Comparison of ENCODE assay signal across 16 mouse cellular contexts in the genomic region with DNA sequence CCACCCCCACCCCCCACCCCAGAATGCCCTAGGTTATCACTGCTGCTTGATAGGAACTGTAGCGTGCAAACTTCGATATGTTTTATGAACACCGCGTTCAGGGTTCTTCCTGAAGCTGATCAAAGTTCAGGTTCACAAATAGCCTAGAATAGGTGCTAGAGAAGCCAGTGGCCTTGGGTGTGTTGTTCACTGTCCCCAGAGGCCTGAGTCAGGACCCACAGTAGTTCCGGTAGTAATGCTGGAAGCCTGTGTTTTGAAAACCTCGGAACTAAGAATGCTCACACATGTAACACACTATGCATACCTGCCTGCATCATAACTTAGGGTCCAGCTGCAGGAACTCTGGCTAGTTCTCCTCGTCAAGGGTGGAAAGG. TPM values are rescaled to one million over a fixed set of nuclear protein-coding genes. Genes with fewer than 3 reads are reported as not detected.
"Had no signal": no experiment of that assay in that cellular context is flagged by ENCODE, and none has a peak within 500 bp of the region (broad histone marks: within the 10 kb centered on the region; RNA-seq: fewer than 3 reads in every experiment).

No protein-coding gene starts in this region.

- H3K27ac ChIP-seq: kidney, embryonic 15.5 days; liver, embryonic 12.5 days; liver, embryonic 15.5 days; lung, embryonic 15.5 days; neural tube, embryonic 13.5 days had no signal

- H3K9me3 ChIP-seq: kidney, embryonic 15.5 days; liver, embryonic 12.5 days; liver, embryonic 15.5 days; lung, embryonic 15.5 days; neural tube, embryonic 13.5 days had no signal

- DNase-seq: kidney, adult 2 months; kidney, postnatal 10 days; kidney, postnatal 36 days; lung, adult 18-20 months; lung, postnatal 10 days; right cerebral cortex, postnatal 25 days; thymus, postnatal 25 days had no signal

- ATAC-seq: liver, embryonic 12.5 days; midbrain, embryonic 16.5 days had no signal

- H3K4me3 ChIP-seq: kidney, embryonic 15.5 days; liver, embryonic 12.5 days; liver, embryonic 15.5 days; lung, embryonic 15.5 days; myocyte; neural tube, embryonic 13.5 days had no signal

- H3K27me3 ChIP-seq: kidney, embryonic 15.5 days; liver, embryonic 15.5 days; lung, embryonic 15.5 days; neural tube, embryonic 13.5 days had no signal

- H3K4me2 ChIP-seq: kidney, embryonic 15.5 days; liver, embryonic 12.5 days; liver, embryonic 15.5 days; lung, embryonic 15.5 days; midbrain, embryonic 11.5 days; neural tube, embryonic 13.5 days had no signal

- H3K9ac ChIP-seq: kidney, embryonic 15.5 days; liver, embryonic 12.5 days; liver, embryonic 15.5 days; lung, embryonic 15.5 days; neural tube, embryonic 13.5 days had no signal

RNA-seq across cellular contexts. Expression of gene Wnt5b, which starts 57.1 kb away (rescaled TPM):
- total RNA-seq: megakaryocyte-erythroid progenitor cell, adult 5-6 weeks had no signal
